Mouse (Mus musculus) E14TG2a.4 (cell line): ENCODE measurements around the gene Tle4.

ENCODE experiments used
- H3K27me3 ChIP-seq: 2 replicates; pipeline ENCODE4 v1.6.1; 2014; ENCODE audit warnings: low read length, control low read depth; ENCODE audit not compliant: insufficient read depth
- H3K36me3 ChIP-seq: 2 replicates; pipeline ENCODE4 v1.6.1; 2014; ENCODE audit warnings: low read length, control low read depth; ENCODE audit not compliant: insufficient read depth
- H3K4me1 ChIP-seq: replicated peaks from 2 replicates; pipeline ENCODE4 v1.6.1; 2014; ENCODE audit warnings: low read depth, low read length, control low read depth
- H3K4me3 ChIP-seq: replicated peaks from 2 replicates; pipeline ENCODE4 v1.5.1; 2014; ENCODE audit warnings: mild to moderate bottlenecking, low read length
- H3K9me3 ChIP-seq: 2 replicates; pipeline ENCODE4 v1.6.1; 2014; ENCODE audit warnings: low read length, control low read depth
- CTCF ChIP-seq: conservative IDR thresholded peaks from 2 replicates; pipeline ENCODE4 v1.5.1; 2014; ENCODE audit warnings: low read length
- NANOG ChIP-seq: IDR thresholded peaks from 2 replicates; pipeline ENCODE4 v1.6.1; 2014; ENCODE audit warnings: borderline replicate concordance, low read length, mixed read lengths
- POU5F1 ChIP-seq: IDR thresholded peaks from 2 replicates; pipeline ENCODE4 v1.6.1; 2014; ENCODE audit warnings: low read length, borderline replicate concordance

Gene Tle4

DNA sequence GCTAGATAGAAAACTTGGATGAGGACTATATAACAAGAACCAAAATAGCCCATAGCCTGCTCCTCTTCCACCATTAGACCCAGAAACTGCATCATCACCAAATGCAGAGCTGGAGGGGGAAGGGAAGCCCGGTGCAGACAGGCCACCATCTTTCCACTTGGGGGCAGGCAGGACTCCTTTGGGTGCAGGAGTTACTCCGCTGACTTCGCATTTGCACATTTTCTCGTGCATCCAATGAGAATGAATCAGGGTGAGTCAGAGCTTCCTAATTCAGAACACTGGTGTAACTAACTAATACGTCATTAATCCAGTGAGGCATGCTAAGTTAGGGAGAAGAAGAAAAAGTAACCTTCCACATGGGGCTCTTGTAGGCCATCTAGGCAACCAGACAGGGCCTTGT, 17.0 kb upstream of the Tle4 start:
- no peak for TF ChIP-seq POU5F1
- TF ChIP-seq CTCF = no peak
- no peak for TF ChIP-seq NANOG
- H3K4me1 ChIP-seq = peaks cover 12% of the 10 kb centered on the region
- H3K9me3 ChIP-seq = no peaks in the 10 kb centered on the region
- no peaks in the 10 kb centered on the region for H3K27me3 ChIP-seq
- no peaks in the 10 kb centered on the region for H3K36me3 ChIP-seq
- H3K4me3 ChIP-seq = no peak overlapping the region

DNA sequence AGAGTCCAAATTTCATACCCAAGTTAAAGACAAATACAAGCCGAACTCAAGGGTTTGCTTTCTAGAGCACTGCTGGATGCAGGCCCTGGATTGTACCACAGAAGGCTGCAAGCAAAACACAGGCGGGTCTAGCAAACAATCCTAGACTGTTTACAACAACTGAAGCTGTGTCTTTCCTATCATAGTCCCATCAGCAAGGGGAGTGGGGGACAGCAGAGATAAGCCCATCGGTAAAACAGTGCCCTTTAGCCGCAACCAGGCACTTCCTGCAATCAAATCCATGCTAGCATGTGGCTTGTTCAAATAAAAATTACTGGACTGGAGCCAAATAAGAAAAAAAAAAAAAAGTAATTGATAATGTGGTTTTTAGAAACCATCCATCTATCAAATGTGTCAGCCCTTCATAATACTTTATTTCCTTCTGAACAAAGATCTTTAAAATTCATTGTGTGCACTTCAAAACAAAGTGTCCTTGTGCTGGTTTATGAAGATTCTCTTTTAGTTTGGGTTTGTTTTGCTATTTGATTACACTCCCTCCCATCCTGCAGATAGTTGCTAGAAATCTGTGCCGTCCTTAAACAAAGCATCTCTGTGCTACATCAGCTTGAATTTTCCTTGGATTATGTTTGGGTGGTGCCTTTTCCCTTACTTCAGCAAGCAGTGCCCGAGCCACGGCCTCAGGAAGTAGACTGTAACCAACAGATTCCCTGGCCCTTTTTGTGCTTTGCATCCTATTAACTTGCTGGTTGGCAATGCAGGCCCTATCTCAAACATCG, 12.9 kb upstream of the Tle4 start:
- Histone ChIP-seq H3K36me3 (no peaks in the 10 kb centered on the region), H3K4me3 (no peak overlapping the region), H3K9me3 (no peaks in the 10 kb centered on the region), H3K4me1 (peaks cover 19% of the 10 kb centered on the region), H3K27me3 (no peaks in the 10 kb centered on the region)
- TF ChIP-seq NANOG (no peak), POU5F1 (no peak), CTCF (no peak)

DNA sequence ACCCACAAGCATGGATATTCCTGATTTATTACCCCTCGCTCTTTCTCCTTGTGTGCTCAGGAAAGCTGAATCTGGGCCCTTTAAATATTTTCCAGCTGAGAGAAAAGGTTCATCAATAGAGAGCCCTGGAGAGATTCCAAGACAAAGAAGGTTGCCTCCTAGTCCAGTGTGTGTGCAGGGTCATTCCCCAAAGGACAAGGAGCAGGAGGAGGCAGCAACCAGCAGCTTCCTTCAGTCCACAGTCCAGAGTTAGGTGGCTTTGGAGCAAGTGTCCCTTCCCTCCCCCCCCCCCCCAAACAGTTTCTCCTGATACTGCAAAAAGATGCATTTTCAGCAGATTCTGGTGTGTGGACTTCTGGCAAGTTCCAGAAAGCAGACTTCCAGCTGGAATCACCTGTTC, 3.0 kb upstream of the Tle4 start:
- no peaks in the 10 kb centered on the region; the same call in 1 of the 2 replicates for H3K36me3 ChIP-seq
- no peaks in the 10 kb centered on the region for H3K27me3 ChIP-seq
- H3K4me1 ChIP-seq = peaks cover 35% of the 10 kb centered on the region
- TF ChIP-seq CTCF (no peak), NANOG (no peak), POU5F1 (no peak)
- H3K4me3 ChIP-seq = no peak overlapping the region
- H3K9me3 ChIP-seq = no peaks in the 10 kb centered on the region

DNA sequence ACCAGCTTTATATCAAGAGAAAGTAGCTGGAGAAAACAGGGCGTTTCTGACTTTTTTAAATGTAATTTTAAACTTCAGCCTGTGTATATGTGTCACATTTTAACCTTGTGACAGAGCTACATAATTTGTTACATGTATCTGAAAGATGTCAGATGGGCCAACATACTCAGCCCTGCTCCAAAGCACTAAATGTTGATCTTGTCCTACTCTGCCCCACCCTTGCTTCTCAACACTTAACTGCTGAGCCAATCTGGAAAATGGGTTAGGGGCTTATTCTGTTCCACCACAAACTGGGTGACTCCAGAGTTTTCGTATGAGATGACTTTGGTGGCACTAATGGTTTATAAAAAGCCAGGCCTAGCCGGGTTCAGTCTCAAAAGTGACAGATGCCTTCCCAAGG, 2.5 kb upstream of the Tle4 start:
- Histone ChIP-seq H3K4me3 (no peak overlapping the region), H3K4me1 (peaks cover 39% of the 10 kb centered on the region), H3K27me3 (no peaks in the 10 kb centered on the region), H3K9me3 (no peaks in the 10 kb centered on the region), H3K36me3 (peaks cover 4% of the 10 kb centered on the region)
- no peak for TF ChIP-seq CTCF
- TF ChIP-seq POU5F1 = no peak
- TF ChIP-seq NANOG = no peak

DNA sequence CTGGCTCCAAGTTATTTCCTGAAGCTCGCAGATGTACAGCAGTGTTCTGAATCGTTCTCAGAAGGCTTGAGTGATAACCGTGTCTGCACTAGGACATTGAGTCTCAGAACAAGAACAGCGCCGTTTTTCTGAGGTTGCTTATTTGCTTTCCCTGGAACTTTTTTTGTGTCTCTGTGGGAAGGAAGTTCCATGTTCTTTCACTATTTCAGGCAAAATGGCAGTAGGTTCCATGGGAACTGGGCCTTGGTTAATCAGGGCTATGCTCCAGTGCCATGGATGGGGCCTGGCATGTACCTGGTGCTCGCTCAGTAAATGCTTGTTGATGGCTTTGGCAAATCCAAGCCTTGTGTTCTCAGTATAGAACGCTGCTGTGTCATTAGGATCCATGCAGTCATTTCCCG, 2.0 kb upstream of the Tle4 start:
- no peak for TF ChIP-seq POU5F1
- no peaks in the 10 kb centered on the region for H3K27me3 ChIP-seq
- peaks cover 39% of the 10 kb centered on the region for H3K4me1 ChIP-seq
- H3K36me3 ChIP-seq = peaks cover 9% of the 10 kb centered on the region
- H3K9me3 ChIP-seq = no peaks in the 10 kb centered on the region
- 0 out of 2 replicates have a peak overlapping the region, but pooled peaks have one; percentile 87 for H3K4me3 ChIP-seq

DNA sequence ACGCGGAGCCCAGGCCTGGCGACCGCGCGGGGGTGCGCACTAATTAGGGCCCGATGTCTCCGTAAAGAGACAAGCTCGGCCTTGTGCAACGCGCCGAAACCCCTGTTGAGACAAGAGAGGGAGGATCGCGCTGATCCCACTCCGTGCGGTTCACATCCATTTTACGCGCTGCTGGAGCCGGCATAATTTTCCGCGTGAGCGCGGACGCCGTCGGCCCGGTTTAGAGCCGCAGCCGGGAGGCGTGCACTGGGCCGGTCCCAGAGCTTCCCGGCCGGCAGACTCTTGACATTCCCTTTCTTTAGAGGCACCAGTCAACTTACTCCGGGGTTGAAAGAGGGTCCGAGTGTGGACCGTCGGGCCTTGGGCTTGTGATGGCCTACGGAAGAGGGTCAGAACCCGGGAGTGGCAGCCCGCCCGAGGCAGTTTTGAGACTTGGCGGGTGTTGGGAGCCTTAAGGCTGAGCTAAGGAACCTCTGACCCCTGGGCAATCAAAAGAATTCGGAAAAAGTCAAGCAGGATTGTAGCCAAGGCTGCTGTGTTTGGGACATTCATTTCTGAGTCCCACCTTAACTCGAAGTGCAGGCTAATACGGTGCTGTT, 938 bp upstream of the Tle4 start:
- Histone ChIP-seq H3K4me3 (peak overlapping the region; percentile 87), H3K4me1 (peaks cover 45% of the 10 kb centered on the region), H3K27me3 (no peaks in the 10 kb centered on the region), H3K36me3 (peaks cover 19% of the 10 kb centered on the region), H3K9me3 (no peaks in the 10 kb centered on the region)
- TF ChIP-seq POU5F1 = no peak
- no peak for TF ChIP-seq NANOG
- TF ChIP-seq CTCF = no peak

DNA sequence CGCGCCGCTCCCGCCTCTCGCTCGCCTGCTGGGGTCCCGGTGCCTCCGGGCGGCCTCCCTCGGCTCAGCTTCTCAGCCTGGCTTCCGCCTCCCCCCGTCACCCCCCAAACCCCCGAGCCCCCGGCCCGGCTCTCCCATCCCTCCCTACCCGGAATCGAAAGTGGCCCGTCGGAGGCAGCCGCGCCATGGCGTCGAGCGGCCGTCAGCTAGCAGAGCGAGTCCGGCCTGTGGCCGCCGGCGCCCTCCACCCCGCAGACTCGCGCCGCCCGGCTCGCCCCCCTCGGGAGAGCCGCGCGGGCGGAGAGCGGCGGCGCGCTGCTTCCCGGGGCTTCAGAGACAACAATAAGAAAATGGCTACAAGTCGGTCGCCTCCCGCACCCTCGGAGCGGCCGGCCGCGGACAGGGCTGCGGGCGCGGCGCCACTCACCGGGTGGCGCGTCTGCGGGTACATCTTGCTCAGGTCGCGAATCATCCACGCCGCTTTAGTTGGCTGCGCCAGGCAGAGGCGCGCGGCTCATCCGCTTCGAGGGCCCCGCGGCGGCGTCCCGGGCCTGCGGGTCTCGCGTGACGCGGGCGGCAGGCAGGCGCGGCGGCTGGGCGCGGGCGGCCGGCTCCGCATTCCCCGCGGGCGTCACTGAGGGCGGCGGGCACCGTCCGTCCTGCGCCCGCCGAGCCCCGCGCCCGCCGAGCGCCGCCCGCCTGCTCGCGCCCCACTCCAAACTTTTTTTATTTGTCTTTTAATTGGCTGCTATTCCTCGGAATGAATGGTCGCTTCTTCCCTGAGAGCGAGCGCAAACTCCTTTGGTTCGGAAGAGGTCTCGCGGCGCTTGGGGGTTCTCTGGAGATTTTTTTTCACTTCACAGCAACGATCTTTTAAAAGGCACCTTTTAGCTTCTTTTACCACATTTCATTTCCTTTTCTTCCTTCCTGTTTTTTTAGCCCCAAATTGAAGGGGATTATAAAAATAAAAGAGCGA, 622 bp downstream of the Tle4 start:
- peak overlapping the region; percentile 91 for H3K4me3 ChIP-seq
- H3K36me3 ChIP-seq = peaks cover 35% of the 10 kb centered on the region
- TF ChIP-seq CTCF (no peak), NANOG (no peak), POU5F1 (no peak)
- H3K9me3 ChIP-seq = no peaks in the 10 kb centered on the region
- no peaks in the 10 kb centered on the region for H3K27me3 ChIP-seq
- peaks cover 60% of the 10 kb centered on the region for H3K4me1 ChIP-seq

DNA sequence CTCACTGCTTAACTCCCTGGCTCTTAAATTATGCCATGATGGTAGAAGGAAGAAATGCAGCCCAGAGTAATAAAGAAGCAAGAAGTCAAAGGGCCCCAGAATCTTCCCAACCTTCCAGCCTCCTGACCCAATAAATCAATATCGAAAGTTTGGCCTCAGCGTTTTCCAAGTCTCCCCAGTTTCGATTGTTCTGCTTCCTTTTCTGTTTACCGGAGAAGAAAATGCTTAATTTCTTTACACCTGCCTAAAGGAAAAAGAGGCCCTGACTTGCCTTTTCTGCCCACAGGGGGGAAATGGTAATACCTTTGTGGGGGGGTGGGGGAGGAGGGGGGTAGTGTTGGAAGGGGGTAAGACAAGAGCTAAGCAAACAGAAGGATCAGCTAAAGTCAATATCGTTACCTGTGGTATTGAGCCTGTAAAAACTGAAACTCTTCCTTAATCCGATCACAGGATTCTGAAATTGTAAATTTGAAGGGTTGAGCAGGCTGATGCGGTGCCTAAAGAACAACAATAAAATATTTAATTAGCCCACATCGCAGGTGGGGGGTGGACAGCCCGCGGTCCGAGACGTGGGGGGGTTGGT, 1.4 kb downstream of the Tle4 start:
- Histone ChIP-seq H3K27me3 (no peaks in the 10 kb centered on the region), H3K4me3 (peak overlapping the region; percentile 91), H3K36me3 (peaks cover 41% of the 10 kb centered on the region), H3K4me1 (peaks cover 68% of the 10 kb centered on the region), H3K9me3 (no peaks in the 10 kb centered on the region)
- TF ChIP-seq NANOG (no peak), CTCF (no peak), POU5F1 (no peak)
